In genomic region chr15:62625406-62625805, GRCm38 (mm10) we compare ENCODE assay signal across 35 mouse cellular contexts.
"Had no signal": no experiment of that assay in that cellular context is flagged by ENCODE, and none has a peak within 500 bp of the region (broad histone marks: within the 10 kb centered on the region; RNA-seq: fewer than 3 reads in every experiment).

No protein-coding gene starts in this region.

- DNase-seq: heart, postnatal 10 days; heart, postnatal 14 days; heart, postnatal 36 days; heart, postnatal 4 days; kidney, adult 11 months; kidney, adult 18-20 months; kidney, adult 2 months; kidney, adult 8-10 months; kidney, adult 9 months; kidney, postnatal 10 days; kidney, postnatal 14 days; kidney, postnatal 25 days; kidney, postnatal 36 days; kidney, postnatal 4 days; layer of hippocampus, adult 9-11 months; layer of hippocampus, postnatal 36 days had no signal

- H3K9me3 ChIP-seq: heart, embryonic 10.5 days; heart, embryonic 12.5 days; heart, embryonic 13.5 days; heart, embryonic 15.5 days; hindbrain, embryonic 10.5 days; hindbrain, embryonic 12.5 days; hindbrain, embryonic 13.5 days; hindbrain, embryonic 15.5 days; intestine, embryonic 15.5 days; kidney, embryonic 15.5 days had no signal

- ATAC-seq: hindbrain, embryonic 16.5 days; hindbrain, postnatal 0 days; inflammation-experienced regulatory T-cells, adult 6 months; intestine, embryonic 15.5 days; intestine, embryonic 16.5 days; intestine, postnatal 0 days had no signal

- H3K4me1 ChIP-seq: heart, embryonic 10.5 days; heart, embryonic 12.5 days; heart, embryonic 13.5 days; heart, embryonic 15.5 days; hindbrain, embryonic 10.5 days; hindbrain, embryonic 12.5 days; hindbrain, embryonic 13.5 days; hindbrain, embryonic 15.5 days; intestine, embryonic 15.5 days; kidney, embryonic 15.5 days had no signal

- H3K4me2 ChIP-seq: heart, embryonic 11.5 days; heart, embryonic 12.5 days; heart, embryonic 13.5 days; heart, embryonic 15.5 days; hindbrain, embryonic 12.5 days; hindbrain, embryonic 13.5 days; hindbrain, embryonic 14.5 days; hindbrain, embryonic 15.5 days; intestine, embryonic 15.5 days; kidney, embryonic 15.5 days had no signal

- H3K9ac ChIP-seq: heart, embryonic 12.5 days; heart, embryonic 13.5 days; heart, embryonic 15.5 days; hindbrain, embryonic 12.5 days; hindbrain, embryonic 13.5 days; hindbrain, embryonic 14.5 days; hindbrain, embryonic 15.5 days; intestine, embryonic 15.5 days; kidney, embryonic 15.5 days had no signal

- H3K36me3 ChIP-seq: heart, embryonic 10.5 days; heart, embryonic 12.5 days; heart, embryonic 13.5 days; heart, embryonic 15.5 days; hindbrain, embryonic 10.5 days; hindbrain, embryonic 12.5 days; hindbrain, embryonic 13.5 days; hindbrain, embryonic 15.5 days; intestine, embryonic 15.5 days; kidney, embryonic 15.5 days had no signal

- H3K27me3 ChIP-seq: heart, embryonic 12.5 days; heart, embryonic 13.5 days; heart, embryonic 15.5 days; hindbrain, embryonic 12.5 days; hindbrain, embryonic 13.5 days; hindbrain, embryonic 15.5 days; intestine, embryonic 15.5 days; kidney, embryonic 15.5 days had no signal

- H3K4me3 ChIP-seq: heart, embryonic 10.5 days; heart, embryonic 12.5 days; heart, embryonic 13.5 days; heart, embryonic 15.5 days; hindbrain, embryonic 10.5 days; hindbrain, embryonic 12.5 days; hindbrain, embryonic 13.5 days; hindbrain, embryonic 15.5 days; intestine, embryonic 15.5 days; kidney, embryonic 15.5 days; layer of hippocampus, adult 2 months had no signal

- H3K27ac ChIP-seq: heart, embryonic 10.5 days; heart, embryonic 13.5 days; heart, embryonic 15.5 days; hindbrain, embryonic 10.5 days; hindbrain, embryonic 12.5 days; hindbrain, embryonic 13.5 days; hindbrain, embryonic 14.5 days; hindbrain, embryonic 15.5 days; hindbrain, postnatal 0 days; intestine, embryonic 15.5 days; kidney, embryonic 15.5 days; kidney, postnatal 0 days; layer of hippocampus, adult 2 months had no signal
